Mouse (Mus musculus) embryonic facial prominence, embryonic 12.5 days (tissue): ENCODE results near the gene Dcaf10. TPM values are rescaled to one million over a fixed set of nuclear protein-coding genes. Genes with fewer than 3 reads are reported as not detected.
"Not testable (repeated sequence)": the region's sequence is repeated elsewhere in the genome, so short reads cannot be mapped to it uniquely, and the experiment has no call there.

Experiments
- ATAC-seq: fragments of 200-750 bp; cut with Nextera tagmentation; 2 replicates; pipeline ENCODE4 v1.8.0; 2017; ENCODE audit not compliant: insufficient number of reproducible peaks, insufficient read depth, low FRiP score, low TSS enrichment
- H3K27ac ChIP-seq: fragments of 300-500 bp; sonication (generic); 2 replicates; pipeline ENCODE4 v1.5.1; 2016; ENCODE audit warnings: mild to moderate bottlenecking
- H3K27me3 ChIP-seq: fragments of 300-500 bp; sonication (generic); 2 replicates; pipeline ENCODE4 v1.6.1; 2016; ENCODE audit warnings: mild to moderate bottlenecking, moderate library complexity
- H3K36me3 ChIP-seq: fragments of 300-500 bp; sonication (generic); 2 replicates; pipeline ENCODE4 v1.6.1; 2016; ENCODE audit warnings: mild to moderate bottlenecking
- H3K4me1 ChIP-seq: fragments of 300-500 bp; sonication (generic); 2 replicates; pipeline ENCODE4 v1.6.1; 2016
- H3K4me2 ChIP-seq: fragments of 300-500 bp; sonication (generic); replicated peaks from 2 replicates; pipeline ENCODE4 v1.6.1; 2016; ENCODE audit warnings: mild to moderate bottlenecking, moderate library complexity
- H3K4me3 ChIP-seq: fragments of 300-500 bp; sonication (generic); 2 replicates; pipeline ENCODE4 v1.5.1; 2016; ENCODE audit warnings: mild to moderate bottlenecking
- H3K9ac ChIP-seq: fragments of 300-500 bp; sonication (generic); 2 replicates; pipeline ENCODE4 v1.6.1; 2016; ENCODE audit warnings: mild to moderate bottlenecking, moderate library complexity
- H3K9me3 ChIP-seq: fragments of 300-500 bp; sonication (generic); 2 replicates; pipeline ENCODE4 v1.6.1; 2016; ENCODE audit warnings: mild to moderate bottlenecking, moderate library complexity
- WGBS: fragments of 180-500 bp; shearing (Covaris S2); methylation state at CpG from one replicate; pipeline ENCODE4 v1.1.7; 2016; 5-methylcytosine and 5-hydroxymethylcytosine counted together
- polyA plus RNA-seq: library from polyadenylated mRNA; unstranded; fragments of >200 nt; fragmentation: Nextera tagmentation; extraction: Ambion mirVana; gene quantifications from 2 replicates; pipeline ENCODE4 v1.2.1, GENCODE M21; 2016

The Dcaf10 gene
- polyA plus RNA-seq, 1 experiment from 2014 or later: 18.4 TPM

GRCm38 (mm10) chr4:45342286-45343155, 620 bp downstream of the Dcaf10 start, which contains the start of gene Exosc3:
Gene Exosc3, minus strand, starts transcription at chr4:45342732.
- peak within 1 kb of the TSS; percentile 97 for H3K9ac ChIP-seq
- H3K27ac ChIP-seq: peak within 1 kb of the TSS; percentile 97
- under 1% methylated on average over 68 of the region's 76 CpGs for WGBS
- H3K4me1 ChIP-seq: peaks cover 12% of the 10 kb centered on the region
- ATAC-seq: peak; percentile 78
- peak within 1 kb of the TSS; percentile 77 for H3K4me2 ChIP-seq
- peak within 1 kb of the TSS; percentile 97 for H3K4me3 ChIP-seq
- H3K36me3 ChIP-seq: 0 out of 2 replicates have a peak, but pooled peaks cover 3% of the 10 kb centered on the region
- no peaks in the 10 kb centered on the region for H3K9me3 ChIP-seq
- H3K27me3 ChIP-seq: no peaks in the 10 kb centered on the region

GRCm38 (mm10) chr4:45356653-45357052, 14.8 kb downstream of the Dcaf10 start:
- H3K27ac ChIP-seq: no peak overlapping the region
- no peak overlapping the region for H3K9ac ChIP-seq
- H3K4me1 ChIP-seq: no peaks in the 10 kb centered on the region
- WGBS: 91% methylated on average over 3 of the region's 3 CpGs
- no peak overlapping the region for H3K4me2 ChIP-seq
- H3K4me3 ChIP-seq: no peak overlapping the region
- no peak for ATAC-seq
- no peaks in the 10 kb centered on the region for H3K27me3 ChIP-seq
- no peaks in the 10 kb centered on the region for H3K9me3 ChIP-seq
- H3K36me3 ChIP-seq: peaks cover 13% of the 10 kb centered on the region; the same call in 1 of the 2 replicates

- Histone ChIP-seq H3K4me3 (no peak overlapping the region), H3K4me1 (no peaks in the 10 kb centered on the region), H3K9me3 (no peaks in the 10 kb centered on the region), H3K27ac (no peak overlapping the region), H3K27me3 (no peaks in the 10 kb centered on the region), H3K9ac (no peak overlapping the region), H3K4me2 (no peak overlapping the region), H3K36me3 (peaks cover 47% of the 10 kb centered on the region)
- no peak for ATAC-seq
- WGBS: 76% methylated on average over 3 of the region's 3 CpGs
These were observed 29.4 kb downstream of the Dcaf10 start for GRCm38 (mm10) chr4:45371261-45371660.

- H3K27ac ChIP-seq: no peak overlapping the region
- 90% methylated on average over 5 of the region's 5 CpGs for WGBS
- no peak overlapping the region for H3K9ac ChIP-seq
- H3K27me3 ChIP-seq: no peaks in the 10 kb centered on the region
- H3K36me3 ChIP-seq: peaks cover 53% of the 10 kb centered on the region
- ATAC-seq: no peak
- H3K4me1 ChIP-seq: no peaks in the 10 kb centered on the region
- no peak overlapping the region for H3K4me2 ChIP-seq
- H3K9me3 ChIP-seq: no peaks in the 10 kb centered on the region
- no peak overlapping the region for H3K4me3 ChIP-seq
These were observed 33.0 kb downstream of the Dcaf10 start for GRCm38 (mm10) chr4:45374879-45375278.

GRCm38 (mm10) chr4:45376573-45376972, 34.7 kb downstream of the Dcaf10 start:
- no peaks in the 10 kb centered on the region for H3K27me3 ChIP-seq
- 83% methylated on average over 4 of the region's 4 CpGs for WGBS
- no peak for ATAC-seq
- H3K4me3 ChIP-seq: no peak overlapping the region
- no peak overlapping the region for H3K27ac ChIP-seq
- H3K4me2 ChIP-seq: no peak overlapping the region
- H3K36me3 ChIP-seq: peaks cover 46% of the 10 kb centered on the region
- no peaks in the 10 kb centered on the region for H3K4me1 ChIP-seq
- no peaks in the 10 kb centered on the region for H3K9me3 ChIP-seq
- no peak overlapping the region for H3K9ac ChIP-seq

- H3K4me3 ChIP-seq, H3K27me3 ChIP-seq, H3K4me2 ChIP-seq, H3K27ac ChIP-seq, H3K36me3 ChIP-seq, H3K4me1 ChIP-seq, H3K9me3 ChIP-seq, H3K9ac ChIP-seq, ATAC-seq: not testable (repeated sequence)
- WGBS: 87% methylated on average over 10 of the region's 10 CpGs
These were observed 39.1 kb downstream of the Dcaf10 start for GRCm38 (mm10) chr4:45380903-45381580.

- not testable (repeated sequence) for H3K36me3 ChIP-seq, H3K9ac ChIP-seq, H3K9me3 ChIP-seq, H3K4me1 ChIP-seq, H3K27ac ChIP-seq, H3K4me2 ChIP-seq, ATAC-seq, H3K4me3 ChIP-seq, H3K27me3 ChIP-seq
- 76% methylated on average over 2 of the region's 2 CpGs for WGBS
These were observed 40.2 kb downstream of the Dcaf10 start for GRCm38 (mm10) chr4:45382133-45382532.

- 91% methylated on average over 5 of the region's 5 CpGs for WGBS
- H3K9me3 ChIP-seq, H3K4me2 ChIP-seq, H3K4me3 ChIP-seq, ATAC-seq, H3K27ac ChIP-seq, H3K36me3 ChIP-seq, H3K27me3 ChIP-seq, H3K9ac ChIP-seq, H3K4me1 ChIP-seq: not testable (repeated sequence)
These were observed 45.4 kb downstream of the Dcaf10 start for GRCm38 (mm10) chr4:45387296-45387695.

GRCm38 (mm10) chr4:45392099-45392498, 50.2 kb downstream of the Dcaf10 start:
- H3K27ac ChIP-seq: no peak overlapping the region
- no peaks in the 10 kb centered on the region for H3K27me3 ChIP-seq
- peaks cover 4% of the 10 kb centered on the region; the same call in 1 of the 2 replicates for H3K36me3 ChIP-seq
- H3K9me3 ChIP-seq: no peaks in the 10 kb centered on the region
- no peaks in the 10 kb centered on the region for H3K4me1 ChIP-seq
- H3K9ac ChIP-seq: no peak overlapping the region
- no peak for ATAC-seq
- H3K4me2 ChIP-seq: no peak overlapping the region
- 70% methylated on average over 4 of the region's 4 CpGs for WGBS
- H3K4me3 ChIP-seq: no peak overlapping the region

- Histone ChIP-seq H3K4me2 (no peak overlapping the region), H3K9ac (no peak overlapping the region), H3K36me3 (peaks cover 9% of the 10 kb centered on the region; the same call in 1 of the 2 replicates), H3K4me1 (no peaks in the 10 kb centered on the region), H3K9me3 (no peaks in the 10 kb centered on the region), H3K4me3 (no peak overlapping the region), H3K27ac (no peak overlapping the region), H3K27me3 (no peaks in the 10 kb centered on the region)
- 73% methylated on average over 11 of the region's 11 CpGs for WGBS
- no peak for ATAC-seq
These were observed 50.7 kb downstream of the Dcaf10 start for GRCm38 (mm10) chr4:45392572-45392971.

- Histone ChIP-seq H3K27ac (no peak overlapping the region), H3K9ac (no peak overlapping the region), H3K9me3 (no peaks in the 10 kb centered on the region), H3K27me3 (no peaks in the 10 kb centered on the region), H3K36me3 (peaks cover 12% of the 10 kb centered on the region; the same call in 1 of the 2 replicates), H3K4me1 (no peaks in the 10 kb centered on the region), H3K4me2 (no peak overlapping the region), H3K4me3 (no peak overlapping the region)
- WGBS: 77% methylated on average over 8 of the region's 8 CpGs
- no peak for ATAC-seq
These were observed 51.1 kb downstream of the Dcaf10 start for GRCm38 (mm10) chr4:45392994-45393393.

- H3K9me3 ChIP-seq: no peaks in the 10 kb centered on the region
- H3K4me1 ChIP-seq: no peaks in the 10 kb centered on the region
- H3K27ac ChIP-seq: no peak overlapping the region
- no peak for ATAC-seq
- no peak overlapping the region for H3K4me3 ChIP-seq
- WGBS: 84% methylated on average over 5 of the region's 5 CpGs
- H3K36me3 ChIP-seq: peaks cover 17% of the 10 kb centered on the region
- H3K9ac ChIP-seq: no peak overlapping the region
- H3K4me2 ChIP-seq: no peak overlapping the region
- H3K27me3 ChIP-seq: no peaks in the 10 kb centered on the region
These were observed 51.8 kb downstream of the Dcaf10 start for GRCm38 (mm10) chr4:45393658-45394057.
